Mouse (Mus musculus): ENCODE results near the gene Itga4.

DNA sequence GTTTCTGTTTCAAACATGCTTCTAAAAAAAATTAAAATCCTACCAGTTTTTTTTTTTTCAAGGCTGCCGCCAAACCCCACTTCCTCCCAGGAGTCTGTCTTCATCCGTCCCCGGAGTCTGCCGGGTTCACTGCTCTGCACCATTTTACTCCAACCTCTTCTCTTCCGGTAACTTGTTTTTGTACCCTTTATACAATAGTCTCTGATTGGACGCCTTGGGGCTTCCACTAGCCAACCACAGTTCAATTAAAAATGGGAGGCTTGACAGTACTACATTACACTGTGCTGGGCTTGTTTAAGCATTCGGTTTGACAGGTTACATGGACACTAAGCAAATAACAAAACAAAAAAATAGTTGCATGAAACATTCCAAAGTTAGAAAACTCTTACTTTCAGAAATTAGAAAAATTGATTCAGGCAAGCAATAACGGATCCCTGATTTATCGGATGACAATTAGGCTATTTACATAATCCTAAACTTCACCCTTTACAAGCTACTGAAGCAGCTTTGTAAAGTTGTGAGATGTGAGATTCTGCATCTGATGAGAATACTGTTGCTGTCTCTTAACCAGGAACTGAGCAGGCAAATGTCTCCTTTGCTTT is 115.6 kb downstream of the Itga4 start:
- no peak for TF ChIP-seq CTCF (IDR thresholded peaks at IDR 0.05; ENCODE audit: low read depth)
- no peak for TF ChIP-seq EP300 (IDR thresholded peaks at IDR 0.05; ENCODE audit: low read depth)
